Mouse (Mus musculus) regulatory T cell (primary cell): ENCODE measurements around the gene Napsa.

ENCODE experiments used
- in situ Hi-C: fragments of 300-600 bp; cut with MboI, MseI; formaldehyde crosslinking; loops from one replicate; pipeline ENCODE4 v1.15.1; 2025; ENCODE audit warnings: high pct_unique_total_duplicates

Gene Napsa

DNA sequence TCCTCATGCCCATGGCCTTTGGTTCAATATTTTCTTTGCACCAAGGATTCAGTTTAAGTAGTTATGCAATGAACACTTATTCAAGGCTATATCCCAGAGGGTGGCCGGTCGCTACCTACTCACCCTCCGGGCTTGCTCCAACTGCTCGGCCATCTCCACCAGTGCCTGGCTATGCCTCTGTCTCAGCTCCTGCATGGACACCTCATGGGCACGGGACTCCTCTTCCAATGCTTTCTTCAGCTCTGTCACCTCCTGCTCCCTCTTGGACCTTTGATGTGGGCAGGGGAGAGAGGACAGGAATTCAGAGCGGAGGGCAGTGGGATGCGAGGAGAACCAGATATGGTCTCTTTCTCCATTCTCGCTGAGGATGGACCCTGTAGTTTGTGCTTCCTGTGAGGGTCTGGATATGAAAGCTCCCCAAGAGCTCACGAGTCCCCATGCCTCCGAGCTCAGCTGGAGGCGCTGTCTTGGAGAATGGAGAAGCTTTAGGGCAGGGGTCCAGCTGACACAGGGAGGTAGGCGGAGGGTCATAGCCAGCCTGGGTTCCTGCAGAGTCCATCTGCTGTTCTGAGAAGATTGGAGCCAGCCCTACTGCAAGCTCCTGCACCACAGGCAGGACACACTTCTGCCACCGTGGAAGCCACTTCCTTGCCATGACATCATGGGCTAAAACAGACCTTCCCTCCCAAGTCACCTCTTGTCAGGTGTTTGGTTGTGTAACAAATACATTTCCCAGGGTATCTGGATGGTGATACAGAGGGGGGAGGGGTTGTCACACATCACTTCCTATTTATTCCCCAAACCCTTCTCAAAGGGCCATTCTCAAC is 53.3 kb downstream of the Napsa start:
- in situ Hi-C loops: loop anchor here (10.0 kb wide), 1 partner anchor 1389 kb away; no protein-coding TSS in a partner anchor

DNA sequence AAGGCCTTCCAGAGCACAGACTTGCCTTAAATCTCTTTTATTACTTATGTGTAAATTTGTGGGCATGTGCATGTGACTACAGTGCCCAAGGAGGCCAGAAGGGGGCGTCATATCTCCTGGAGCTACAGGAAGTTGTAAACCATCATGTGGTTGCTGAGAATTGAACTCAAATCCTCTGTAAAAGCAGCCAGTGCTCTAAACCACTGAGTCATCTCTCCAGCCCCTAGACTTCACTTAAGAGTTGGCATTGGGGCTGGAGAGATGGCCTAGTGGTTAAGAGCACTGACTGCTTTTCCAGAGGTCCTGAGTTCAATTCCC is 53.8 kb downstream of the Napsa start:
- in situ Hi-C loops: loop anchor here (10.0 kb wide), 1 partner anchor 1389 kb away; no protein-coding TSS in a partner anchor

DNA sequence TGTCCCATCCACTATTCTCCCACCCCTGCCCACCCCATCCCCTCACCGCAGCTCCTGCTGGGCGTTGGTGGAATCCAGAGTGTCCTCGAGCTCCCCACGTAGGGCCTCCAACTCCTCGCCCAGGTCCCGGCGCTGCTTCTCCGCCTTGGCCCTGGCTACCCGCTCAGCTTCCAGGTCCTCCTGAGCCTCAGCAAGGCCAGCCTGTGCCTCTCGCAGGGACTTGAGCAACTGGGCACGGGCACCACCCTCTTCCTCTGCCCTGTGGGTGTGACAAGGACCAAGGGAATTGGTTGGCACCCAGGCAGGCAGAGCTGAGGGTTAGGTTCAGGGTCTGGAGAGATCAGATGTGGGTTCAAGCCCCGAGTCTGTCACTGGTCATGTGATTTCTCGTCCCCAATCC is 54.8 kb downstream of the Napsa start:
- in situ Hi-C loops: loop anchor here (10.0 kb wide), 1 partner anchor 1388 kb away; no protein-coding TSS in a partner anchor

DNA sequence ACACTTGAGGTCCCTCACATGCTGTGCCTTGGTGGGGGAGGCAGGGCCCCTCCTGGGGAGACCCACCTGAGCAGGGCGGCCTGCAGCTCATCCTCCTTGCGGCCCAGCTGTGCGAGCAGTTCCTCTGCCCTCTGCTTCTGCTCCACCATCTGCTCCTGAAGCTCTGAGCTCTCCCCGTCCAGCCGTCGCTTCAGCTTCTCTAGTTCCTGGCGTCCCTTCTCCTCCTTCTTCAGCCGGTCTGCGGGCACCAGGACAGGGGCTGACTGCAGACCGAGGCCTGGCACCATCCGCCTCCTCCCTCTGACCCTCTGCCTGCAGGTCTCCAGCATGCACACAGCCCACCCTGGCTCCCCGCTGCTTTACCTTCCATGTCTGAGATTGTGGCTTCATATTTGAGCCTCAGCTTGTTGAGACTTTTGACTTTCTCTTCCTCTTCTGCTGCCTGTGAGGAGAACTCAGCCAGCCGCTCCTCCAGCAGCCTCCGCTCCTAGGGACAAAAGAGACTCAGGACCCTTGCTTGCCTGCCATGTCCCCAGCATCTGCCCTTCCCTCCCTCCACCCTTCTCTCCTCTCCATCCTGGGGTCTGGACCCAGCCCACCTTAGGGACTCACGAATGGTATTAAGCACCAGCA is 56.3 kb downstream of the Napsa start:
- in situ Hi-C loops: loop anchor here (10.0 kb wide), 1 partner anchor 1386 kb away; no protein-coding TSS in a partner anchor

DNA sequence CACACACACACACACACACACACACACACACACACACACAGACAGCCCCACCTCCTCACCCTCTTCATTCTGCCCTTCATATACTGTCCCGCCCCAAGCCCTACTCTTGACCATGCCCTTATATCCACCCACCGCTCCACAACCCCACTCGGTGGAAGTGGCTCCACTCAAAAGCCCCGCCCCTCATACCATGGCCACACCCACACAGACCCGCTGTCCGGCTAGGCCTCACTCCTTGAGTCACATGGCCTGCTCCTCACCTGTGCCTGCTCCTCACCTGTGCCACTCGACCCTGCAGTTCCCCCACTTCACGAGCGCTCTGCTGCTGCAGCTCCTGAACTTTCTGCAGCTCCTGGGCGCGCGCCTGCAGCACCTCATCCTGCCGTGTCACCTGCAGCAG is 58.3 kb downstream of the Napsa start:
- in situ Hi-C loops: no loop called here

DNA sequence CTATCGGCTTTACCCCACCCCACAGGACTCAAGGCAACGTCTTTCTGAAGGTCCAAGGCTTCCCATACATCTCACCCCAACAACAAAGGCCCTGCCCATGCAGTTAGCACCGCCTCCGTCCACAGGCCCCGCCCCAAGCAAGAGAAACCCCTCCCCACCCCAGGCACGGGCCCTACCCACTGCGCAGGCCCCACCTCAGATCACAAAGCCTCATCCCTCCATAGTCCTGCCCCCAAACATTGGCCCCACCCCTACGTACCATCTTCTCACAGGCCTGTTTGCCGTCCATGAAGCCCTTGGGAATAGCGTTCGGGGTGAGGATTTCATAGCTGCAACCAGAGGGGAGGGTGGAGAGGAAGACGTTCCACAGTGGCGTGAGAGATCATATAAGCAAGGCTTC is 60.5 kb downstream of the Napsa start:
- in situ Hi-C loops: no loop called here

DNA sequence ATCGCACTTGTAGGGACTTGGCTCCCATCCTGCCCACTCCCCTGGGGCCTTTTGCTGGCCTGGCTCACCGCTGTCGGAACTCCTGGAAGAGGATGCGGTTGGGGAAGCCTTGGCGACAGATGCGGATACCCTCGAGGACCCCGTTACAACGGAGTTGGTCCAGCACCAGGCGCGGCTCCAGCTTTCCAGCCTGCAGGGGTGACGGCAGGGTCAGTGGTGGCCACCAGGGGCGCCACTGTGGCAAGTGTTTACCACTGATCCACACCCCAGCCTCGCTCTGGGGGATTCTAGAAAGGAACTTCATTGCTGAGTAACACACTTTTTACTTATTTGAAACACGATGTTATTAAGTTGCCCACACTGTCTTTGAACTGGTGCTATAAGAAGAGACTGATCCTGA is 61.2 kb downstream of the Napsa start:
- in situ Hi-C loops: no loop called here
